Mouse (Mus musculus): ENCODE measurements around the gene Trpm6. TPM values are rescaled to one million over a fixed set of nuclear protein-coding genes. Genes with fewer than 3 reads are reported as not detected.

The Trpm6 gene
- polyA plus RNA-seq, 1 experiment from 2014 or later, result 0.54 TPM

DNA sequence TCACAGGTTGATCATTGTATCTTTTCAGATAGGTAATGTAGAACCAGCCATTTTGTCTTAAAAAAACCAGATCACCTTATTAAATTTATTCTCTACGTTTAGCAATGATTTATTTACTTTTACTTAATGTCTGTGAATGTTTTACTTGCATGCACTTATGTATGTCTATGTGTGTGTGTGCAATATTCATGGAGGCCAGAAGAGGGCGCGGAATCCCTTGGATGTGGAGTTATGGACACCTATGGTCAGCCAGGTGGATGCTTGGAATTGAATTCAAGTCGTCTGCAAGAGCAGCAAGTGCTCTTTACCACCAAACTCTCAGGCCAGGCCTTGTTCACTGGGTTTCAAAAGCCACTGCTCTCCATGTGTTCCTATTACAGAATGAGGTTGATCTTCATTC is 118.5 kb downstream of the Trpm6 start:
- no peak for ATAC-seq (ENCODE audit: low FRiP score, low read depth)
- WGBS, result 63% methylated on average over 4 of the region's 4 CpGs
- H3K4me3 ChIP-seq, result no peak overlapping the region
- no peak overlapping the region for H3K27ac ChIP-seq (replicated peaks)
- H3K36me3 ChIP-seq, result no peaks in the 10 kb centered on the region
- no peak overlapping the region for H3K4me2 ChIP-seq (replicated peaks)
- no peaks in the 10 kb centered on the region; the same call in 1 of the 2 replicates for H3K4me1 ChIP-seq
- 0 out of 2 replicates have a peak, but pooled peaks cover 4% of the 10 kb centered on the region for H3K9me3 ChIP-seq
- no peaks in the 10 kb centered on the region for H3K27me3 ChIP-seq
- no peak overlapping the region for H3K9ac ChIP-seq (replicated peaks)

DNA sequence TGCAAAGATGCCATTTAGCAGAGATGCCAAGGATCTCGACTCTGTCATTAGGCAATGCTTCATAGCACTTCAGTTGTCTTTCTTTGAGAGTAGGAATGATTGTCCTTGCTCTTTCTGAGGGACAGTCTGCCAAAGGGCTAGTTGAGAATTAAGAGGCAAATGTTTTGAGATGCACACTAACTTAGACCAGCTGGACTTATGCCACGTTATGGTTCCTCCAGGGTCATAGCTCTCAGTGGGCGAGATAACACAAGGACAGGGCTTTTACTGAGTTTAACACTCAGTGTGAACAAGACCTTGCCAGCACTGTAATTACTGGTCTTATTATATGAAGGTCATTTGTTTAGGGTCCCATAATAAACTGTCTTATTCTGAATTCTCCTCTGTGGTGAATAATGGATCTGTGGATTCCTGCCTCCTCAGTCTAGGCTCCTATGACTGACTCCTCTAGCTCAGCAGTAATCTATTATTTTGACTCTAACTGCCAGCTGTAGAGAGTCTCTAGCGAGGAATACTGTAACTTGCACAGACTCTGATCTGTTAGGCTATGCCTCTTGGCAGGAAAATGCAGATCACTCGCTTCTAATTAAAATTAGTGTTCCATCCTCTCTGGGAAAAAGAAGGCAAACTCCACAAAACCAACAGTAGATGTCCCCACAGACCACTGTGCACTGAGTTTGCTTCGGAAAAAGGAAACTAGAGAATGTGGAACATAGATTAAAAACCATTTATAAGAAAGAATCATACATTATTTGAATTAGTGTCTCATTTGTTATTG is 123.2 kb downstream of the Trpm6 start:
- peaks cover 9% of the 10 kb centered on the region for H3K4me1 ChIP-seq
- 59% methylated on average over 6 of the region's 6 CpGs for WGBS
- no peak overlapping the region for H3K9ac ChIP-seq (replicated peaks)
- H3K36me3 ChIP-seq, result no peaks in the 10 kb centered on the region
- 0 out of 2 replicates have a peak, but pooled peaks cover 4% of the 10 kb centered on the region for H3K9me3 ChIP-seq
- H3K4me2 ChIP-seq (replicated peaks), result no peak overlapping the region
- H3K27ac ChIP-seq (replicated peaks), result no peak overlapping the region
- no peaks in the 10 kb centered on the region for H3K27me3 ChIP-seq
- H3K4me3 ChIP-seq, result no peak overlapping the region
- ATAC-seq (ENCODE audit: low FRiP score, low read depth), result peak; percentile 59

DNA sequence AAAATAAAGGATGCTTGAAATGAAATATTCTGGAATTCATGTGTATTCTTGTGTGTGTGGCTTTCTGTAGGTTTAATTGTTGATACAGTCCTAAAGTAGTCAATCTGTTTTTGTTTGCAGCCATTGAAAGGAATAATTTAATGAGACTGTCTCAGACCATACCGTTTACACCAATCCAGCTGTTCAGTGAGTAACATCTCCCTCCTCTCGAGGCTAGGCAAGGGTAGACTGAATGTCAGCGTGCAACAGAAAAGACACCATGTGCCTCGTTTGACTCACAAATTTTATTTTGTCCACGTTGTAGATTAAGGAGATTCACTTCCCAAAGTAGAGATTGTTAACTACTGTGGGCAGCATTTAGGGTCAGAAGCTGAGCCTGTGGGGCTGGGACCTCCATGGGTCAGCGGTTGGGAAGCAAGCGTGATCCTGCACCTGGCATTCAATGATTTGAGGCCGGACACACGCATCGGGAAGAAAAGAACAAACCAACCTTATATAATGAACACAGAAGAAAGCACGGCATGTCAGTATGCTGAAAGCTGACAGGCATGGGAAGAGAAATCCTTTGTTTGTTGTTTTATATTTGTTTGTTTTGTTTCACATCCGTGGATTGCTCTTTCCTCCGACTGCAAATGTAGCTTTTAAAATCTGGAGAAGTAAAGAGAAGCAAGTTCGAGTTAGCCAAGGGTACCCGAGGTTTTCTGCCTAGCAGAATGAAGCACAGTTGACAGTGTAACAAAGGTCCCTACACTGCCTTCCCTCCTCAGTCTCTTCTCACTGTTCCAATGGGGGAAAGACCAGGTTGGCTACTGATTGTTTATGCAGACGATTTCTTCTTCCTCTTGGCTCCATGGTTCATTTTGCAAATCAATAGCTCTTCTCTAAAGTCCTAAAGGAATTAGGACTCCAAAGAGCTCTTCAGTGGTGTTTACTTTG is 124.2 kb downstream of the Trpm6 start:
- H3K4me2 ChIP-seq (replicated peaks), result peak overlapping the region; percentile 41
- H3K27me3 ChIP-seq, result no peaks in the 10 kb centered on the region
- H3K9me3 ChIP-seq, result no peaks in the 10 kb centered on the region
- H3K9ac ChIP-seq (replicated peaks), result peak overlapping the region; percentile 29; the same call in 1 of the 2 replicates
- H3K4me3 ChIP-seq, result no peak overlapping the region
- WGBS, result 21% methylated on average over 16 of the region's 16 CpGs
- peak overlapping the region; percentile 39 for H3K27ac ChIP-seq (replicated peaks)
- no peaks in the 10 kb centered on the region for H3K36me3 ChIP-seq
- H3K4me1 ChIP-seq, result peaks cover 9% of the 10 kb centered on the region
- peak; percentile 84 for ATAC-seq (ENCODE audit: low FRiP score, low read depth)

DNA sequence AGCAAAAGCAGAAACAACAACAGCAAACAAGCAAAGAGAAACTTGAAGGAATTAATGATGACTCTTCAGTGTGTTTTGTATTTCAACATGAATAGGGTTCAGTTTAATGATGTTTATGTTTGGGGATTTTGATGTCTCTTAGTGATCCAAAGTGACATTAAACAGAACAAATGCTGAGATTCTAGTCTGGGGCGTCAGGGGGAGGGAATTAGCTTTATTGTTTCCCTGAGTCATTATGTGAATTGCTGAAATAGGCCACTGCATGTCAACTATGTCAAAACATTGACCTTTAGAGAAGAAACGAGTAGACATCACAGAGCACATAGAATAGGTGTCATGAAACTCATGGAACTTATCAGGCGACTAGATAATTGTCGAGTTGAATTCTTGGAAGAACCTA is 129.5 kb downstream of the Trpm6 start:
- WGBS, result 75% methylated on average over 4 of the region's 4 CpGs
- no peak for ATAC-seq (ENCODE audit: low FRiP score, low read depth)
- H3K27ac ChIP-seq (replicated peaks), result no peak overlapping the region
- no peaks in the 10 kb centered on the region for H3K27me3 ChIP-seq
- no peak overlapping the region for H3K4me2 ChIP-seq (replicated peaks)
- no peak overlapping the region for H3K4me3 ChIP-seq
- no peak overlapping the region for H3K9ac ChIP-seq (replicated peaks)
- no peaks in the 10 kb centered on the region for H3K9me3 ChIP-seq
- H3K36me3 ChIP-seq, result no peaks in the 10 kb centered on the region
- H3K4me1 ChIP-seq, result peaks cover 2% of the 10 kb centered on the region

DNA sequence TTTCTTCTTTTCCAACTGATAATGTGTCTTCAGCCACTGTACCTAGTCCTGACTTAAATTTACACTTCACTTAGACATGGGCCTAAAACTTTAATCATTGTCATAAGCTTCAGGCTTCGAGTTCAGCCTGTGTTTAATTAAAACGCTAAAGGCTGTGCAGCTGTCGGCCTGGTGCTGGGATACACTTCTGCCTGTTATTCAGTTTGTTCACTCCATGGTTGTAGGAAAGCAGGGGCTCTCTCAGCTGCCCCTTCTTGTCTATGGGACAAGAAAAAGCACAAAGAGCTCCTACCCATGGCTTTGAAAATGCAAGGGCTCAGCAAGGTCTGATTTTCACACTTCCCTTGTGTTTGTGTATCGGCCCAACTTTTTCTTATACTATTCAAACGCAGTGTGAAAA is 131.4 kb downstream of the Trpm6 start:
- ATAC-seq (ENCODE audit: low FRiP score, low read depth), result no peak
- Histone ChIP-seq H3K4me2 (replicated peaks) (no peak overlapping the region), H3K36me3 (no peaks in the 10 kb centered on the region), H3K9ac (replicated peaks) (no peak overlapping the region), H3K4me1 (no peaks in the 10 kb centered on the region), H3K9me3 (no peaks in the 10 kb centered on the region), H3K4me3 (no peak overlapping the region), H3K27ac (replicated peaks) (no peak overlapping the region), H3K27me3 (no peaks in the 10 kb centered on the region)
- WGBS, result 50% methylated on average over 5 of the region's 5 CpGs

DNA sequence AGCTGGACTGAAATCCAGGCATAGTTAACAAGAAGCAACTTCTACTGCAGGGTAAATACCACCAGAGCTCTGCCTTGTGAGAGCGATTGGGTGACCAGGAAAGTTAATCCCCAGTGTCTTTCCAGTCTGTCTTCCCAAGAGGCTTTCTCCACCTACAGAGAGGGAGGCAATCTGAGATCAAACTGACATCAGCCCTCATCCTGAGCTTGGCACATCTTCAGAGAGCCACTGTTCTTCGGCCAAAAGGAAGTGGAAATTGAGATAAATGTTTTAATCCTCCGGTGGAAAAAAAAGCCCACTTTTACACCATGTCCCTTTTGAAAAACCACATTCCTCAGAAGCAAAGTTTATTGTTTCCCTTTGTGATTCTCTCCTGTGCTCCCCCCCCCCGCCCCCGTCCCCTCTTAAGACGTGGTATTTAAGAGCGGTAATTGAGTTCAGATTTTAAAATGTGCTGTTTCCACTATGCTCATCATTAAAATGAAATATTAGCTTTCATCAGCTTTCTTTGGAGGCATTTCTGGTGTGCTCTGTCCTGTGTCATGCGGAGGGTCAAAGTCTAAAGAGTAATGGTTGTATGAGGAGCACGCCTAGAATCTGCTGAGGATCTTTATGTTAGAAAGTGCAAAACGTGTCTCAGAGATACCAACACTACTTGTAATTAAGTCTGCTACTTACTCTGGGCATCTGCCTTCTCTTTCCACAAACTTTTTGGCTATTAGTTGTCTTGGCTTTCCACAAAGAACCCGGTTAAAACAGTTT is 138.0 kb downstream of the Trpm6 start:
- ATAC-seq (ENCODE audit: low FRiP score, low read depth), result no peak
- 31% methylated on average over 11 of the region's 11 CpGs for WGBS
- Histone ChIP-seq H3K4me3 (no peak overlapping the region), H3K27me3 (no peaks in the 10 kb centered on the region), H3K4me1 (peaks cover 21% of the 10 kb centered on the region), H3K9ac (replicated peaks) (no peak overlapping the region), H3K27ac (replicated peaks) (peak overlapping the region; percentile 83), H3K36me3 (no peaks in the 10 kb centered on the region), H3K9me3 (no peaks in the 10 kb centered on the region), H3K4me2 (replicated peaks) (0 out of 2 replicates have a peak overlapping the region, but pooled peaks have one; percentile 54)

DNA sequence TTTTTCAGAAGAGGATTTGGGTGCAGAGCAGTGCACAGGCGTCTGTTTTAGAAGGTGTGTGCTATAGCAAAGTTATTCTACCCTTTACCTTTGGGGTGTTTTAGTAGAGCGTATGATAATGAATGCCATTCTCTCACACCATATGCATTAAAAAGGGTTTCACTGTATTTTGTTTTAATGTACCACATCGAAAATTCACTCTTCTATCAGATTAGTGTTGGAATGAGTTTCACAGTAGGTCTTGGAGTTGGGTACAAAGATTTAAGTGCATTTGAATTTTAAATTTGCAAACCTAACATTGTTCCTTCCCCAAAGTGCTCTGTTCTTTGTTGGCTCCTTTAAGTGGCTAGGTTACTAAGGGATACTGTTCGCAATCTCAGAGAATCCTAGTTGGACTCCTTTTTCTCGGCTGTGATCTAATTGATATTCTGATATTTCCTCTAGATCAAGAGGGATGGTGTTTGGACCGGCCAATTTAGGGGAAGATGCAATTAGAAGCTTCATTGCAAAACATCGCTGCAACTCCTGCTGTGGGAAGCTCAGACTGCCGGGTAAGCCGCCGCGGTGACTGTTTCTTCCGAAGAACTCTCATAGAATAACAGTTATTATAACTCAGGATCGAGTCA is 138.8 kb downstream of the Trpm6 start:
- peak; percentile 75 for ATAC-seq (ENCODE audit: low FRiP score, low read depth)
- WGBS, result 7% methylated on average over 13 of the region's 13 CpGs
- H3K4me2 ChIP-seq (replicated peaks), result peak overlapping the region; percentile 54

DNA sequence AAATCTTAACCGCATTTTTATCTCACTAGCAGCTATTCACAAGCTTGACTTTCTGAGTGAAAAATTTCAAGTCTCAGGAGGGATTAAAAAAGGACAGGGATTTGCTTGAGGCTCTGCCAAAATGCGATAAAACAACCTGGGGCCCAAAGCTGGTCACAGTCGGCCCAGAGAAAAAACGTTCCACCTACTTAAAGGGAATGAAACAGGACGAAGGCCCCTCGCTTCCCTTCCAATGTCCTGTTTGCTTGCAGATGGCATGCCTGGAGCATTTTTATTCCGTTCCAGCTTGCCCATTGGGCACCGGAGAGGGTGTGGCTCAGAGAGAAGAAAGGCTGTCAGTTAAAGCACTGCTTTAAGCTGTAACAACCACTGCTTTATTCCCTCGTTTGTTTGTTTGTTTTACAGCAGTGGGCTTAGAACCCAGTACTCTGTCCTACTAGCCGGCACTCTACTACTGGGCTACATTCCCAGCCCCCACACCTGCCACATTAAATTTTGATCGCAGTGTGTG is 139.4 kb downstream of the Trpm6 start:
- H3K36me3 ChIP-seq, result no peaks in the 10 kb centered on the region
- no peaks in the 10 kb centered on the region for H3K27me3 ChIP-seq
- H3K9ac ChIP-seq (replicated peaks), result peak overlapping the region; percentile 37; the same call in 1 of the 2 replicates
- H3K4me1 ChIP-seq, result peaks cover 21% of the 10 kb centered on the region
- WGBS, result 3% methylated on average over 11 of the region's 11 CpGs
- ATAC-seq (ENCODE audit: low FRiP score, low read depth), result peak; percentile 79
- peak overlapping the region; percentile 83 for H3K27ac ChIP-seq (replicated peaks)
- H3K4me3 ChIP-seq, result peak overlapping the region; percentile 36
- H3K9me3 ChIP-seq, result no peaks in the 10 kb centered on the region
- peak overlapping the region; percentile 54 for H3K4me2 ChIP-seq (replicated peaks)

More for the DNA sequence above, 138.8 kb downstream of the Trpm6 start:
- H3K4me1 ChIP-seq, result peaks cover 21% of the 10 kb centered on the region
- no peaks in the 10 kb centered on the region for H3K36me3 ChIP-seq
- peak overlapping the region; percentile 37; the same call in 1 of the 2 replicates for H3K9ac ChIP-seq (replicated peaks)
- H3K27me3 ChIP-seq, result no peaks in the 10 kb centered on the region
- H3K4me3 ChIP-seq, result peak overlapping the region; percentile 36
- peak overlapping the region; percentile 83 for H3K27ac ChIP-seq (replicated peaks)
- no peaks in the 10 kb centered on the region for H3K9me3 ChIP-seq

DNA sequence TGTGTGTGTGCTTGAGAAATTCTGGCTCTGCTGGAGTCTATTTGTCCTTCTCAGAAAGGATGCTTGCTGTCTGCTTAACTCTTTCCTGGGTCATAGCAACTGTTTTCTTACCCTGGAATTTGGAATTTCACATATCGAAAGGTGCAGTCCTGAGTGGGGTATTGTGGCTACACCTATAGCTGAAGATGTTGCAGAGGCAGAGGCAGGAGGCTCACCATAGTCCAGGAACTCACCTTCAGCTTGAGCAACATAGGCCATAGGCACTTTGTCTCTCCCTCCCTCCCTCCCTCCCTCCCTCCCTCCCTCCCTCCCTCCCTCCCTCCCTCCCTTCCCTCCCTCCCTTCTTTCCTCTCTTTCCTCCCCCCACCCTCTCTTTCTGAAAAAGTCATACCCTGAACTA is 139.8 kb downstream of the Trpm6 start:
- Histone ChIP-seq H3K27me3 (no peaks in the 10 kb centered on the region), H3K4me2 (replicated peaks) (peak overlapping the region; percentile 54), H3K9ac (replicated peaks) (peak overlapping the region; percentile 37; the same call in 1 of the 2 replicates), H3K36me3 (no peaks in the 10 kb centered on the region), H3K4me1 (peaks cover 21% of the 10 kb centered on the region), H3K9me3 (no peaks in the 10 kb centered on the region), H3K27ac (replicated peaks) (peak overlapping the region; percentile 83), H3K4me3 (peak overlapping the region; percentile 36)
- peak; percentile 57 for ATAC-seq (ENCODE audit: low FRiP score, low read depth)
- WGBS, result 57% methylated on average over 1 of the region's 1 CpGs

DNA sequence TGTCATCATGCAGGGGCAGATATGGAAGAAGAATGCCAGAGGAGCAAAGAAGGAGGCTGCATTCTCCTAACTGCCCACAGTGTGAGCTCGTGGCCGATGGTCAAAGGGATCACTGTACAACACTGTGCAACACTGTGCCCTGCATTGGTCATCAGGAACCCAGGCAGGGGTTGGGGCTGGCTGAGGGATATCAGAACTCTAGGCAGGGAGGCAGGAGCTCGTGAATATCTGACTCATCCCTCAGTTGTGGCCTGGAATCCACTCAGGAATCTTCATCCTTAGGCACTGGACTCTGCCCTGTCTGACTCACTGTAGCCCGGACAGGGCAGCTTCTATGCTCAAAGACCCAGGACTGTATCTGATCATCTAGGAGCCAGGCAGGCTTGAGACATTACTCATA is 140.4 kb downstream of the Trpm6 start:
- ATAC-seq (ENCODE audit: low FRiP score, low read depth), result 0 out of 2 replicates have a peak, but pooled peaks have one; percentile 19
- peak overlapping the region; percentile 83 for H3K27ac ChIP-seq (replicated peaks)

DNA sequence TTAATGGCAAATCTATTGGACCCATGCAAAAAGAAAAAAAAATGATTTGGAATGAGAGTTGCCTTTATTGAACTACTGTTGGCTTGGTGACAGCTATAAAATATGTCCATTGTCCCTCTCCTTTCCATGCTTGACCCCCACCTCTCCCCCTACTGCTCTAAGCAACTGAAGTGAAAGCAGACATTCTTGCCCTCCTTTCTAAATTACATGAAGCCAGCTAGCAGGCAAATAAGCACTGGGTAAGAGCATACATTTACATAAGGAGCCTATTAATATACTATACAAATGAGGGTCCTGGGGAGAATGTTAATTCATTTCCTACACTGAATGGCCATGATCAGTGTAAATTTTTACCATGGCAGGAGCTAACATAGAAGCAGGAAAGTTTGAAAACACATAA is 148.5 kb downstream of the Trpm6 start:
- Histone ChIP-seq H3K4me2 (replicated peaks) (no peak overlapping the region), H3K4me3 (no peak overlapping the region), H3K27me3 (no peaks in the 10 kb centered on the region), H3K4me1 (peaks cover 7% of the 10 kb centered on the region; the same call in 1 of the 2 replicates), H3K36me3 (no peaks in the 10 kb centered on the region), H3K9ac (replicated peaks) (no peak overlapping the region), H3K9me3 (no peaks in the 10 kb centered on the region), H3K27ac (replicated peaks) (no peak overlapping the region)
- peak; percentile 58; the same call in 1 of the 2 replicates for ATAC-seq (ENCODE audit: low FRiP score, low read depth)

More for the DNA sequence above, 140.4 kb downstream of the Trpm6 start:
- Histone ChIP-seq H3K9ac (replicated peaks) (no peak overlapping the region), H3K27me3 (no peaks in the 10 kb centered on the region), H3K9me3 (no peaks in the 10 kb centered on the region), H3K4me2 (replicated peaks) (no peak overlapping the region), H3K4me1 (peaks cover 21% of the 10 kb centered on the region), H3K4me3 (no peak overlapping the region), H3K36me3 (no peaks in the 10 kb centered on the region)
- 74% methylated on average over 4 of the region's 4 CpGs for WGBS

All from midbrain, embryonic 12.5 days (tissue).